Mouse (Mus musculus): ENCODE results near the gene Adgrg5.

Adgrg5 gene

DNA sequence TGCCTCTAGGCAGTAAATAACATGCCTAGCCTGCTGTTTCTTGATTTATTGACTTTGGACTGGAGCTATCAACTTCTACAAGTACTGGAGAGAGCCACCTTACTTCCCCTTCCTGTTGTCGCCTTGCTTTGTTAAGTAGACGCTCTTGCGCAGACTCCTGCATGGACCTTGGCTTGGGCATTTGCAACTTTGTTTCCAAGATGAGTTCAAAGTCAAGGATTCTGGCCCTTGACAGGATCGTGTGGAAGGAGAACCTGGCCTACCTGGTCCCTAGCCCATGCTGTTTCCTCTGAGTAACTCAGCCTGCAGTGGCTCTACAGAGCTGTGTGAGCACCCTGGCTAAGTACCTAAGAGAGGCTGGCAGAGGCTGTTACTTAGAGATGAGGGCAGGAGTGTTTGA lies 43.6 kb downstream of the Adgrg5 start:
- no peak for DNase-seq (ENCODE audit: extremely low read depth, low read depth)

DNA sequence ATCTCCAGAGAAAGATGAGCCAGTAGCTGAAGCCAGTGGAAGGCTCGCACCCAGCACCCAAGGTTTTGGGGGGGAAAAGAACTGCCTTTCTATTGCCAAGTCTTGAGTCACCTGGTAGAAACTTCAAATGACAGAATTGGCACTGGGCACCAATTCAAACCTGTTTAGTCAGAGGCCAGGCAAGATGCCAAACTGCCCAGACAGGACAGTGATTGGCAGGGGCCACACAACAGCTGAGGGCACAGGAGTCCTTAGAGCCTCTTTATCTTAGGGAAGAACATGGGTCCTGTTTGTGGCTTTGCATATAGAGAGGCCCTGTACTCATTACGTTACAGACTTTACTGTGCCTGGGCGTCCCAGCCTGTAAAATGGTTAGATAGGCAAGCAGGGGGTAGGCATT lies 44.1 kb downstream of the Adgrg5 start:
- no peak for DNase-seq (ENCODE audit: extremely low read depth, low read depth)

GRCm38 (mm10) chr8:94973270-94973669 lies 49.8 kb downstream of the Adgrg5 start:
- DNase-seq (ENCODE audit: extremely low read depth, low read depth) = no peak

- no peak for DNase-seq (ENCODE audit: extremely low read depth, low read depth)
These were observed 50.3 kb downstream of the Adgrg5 start for GRCm38 (mm10) chr8:94973786-94974185.

DNA sequence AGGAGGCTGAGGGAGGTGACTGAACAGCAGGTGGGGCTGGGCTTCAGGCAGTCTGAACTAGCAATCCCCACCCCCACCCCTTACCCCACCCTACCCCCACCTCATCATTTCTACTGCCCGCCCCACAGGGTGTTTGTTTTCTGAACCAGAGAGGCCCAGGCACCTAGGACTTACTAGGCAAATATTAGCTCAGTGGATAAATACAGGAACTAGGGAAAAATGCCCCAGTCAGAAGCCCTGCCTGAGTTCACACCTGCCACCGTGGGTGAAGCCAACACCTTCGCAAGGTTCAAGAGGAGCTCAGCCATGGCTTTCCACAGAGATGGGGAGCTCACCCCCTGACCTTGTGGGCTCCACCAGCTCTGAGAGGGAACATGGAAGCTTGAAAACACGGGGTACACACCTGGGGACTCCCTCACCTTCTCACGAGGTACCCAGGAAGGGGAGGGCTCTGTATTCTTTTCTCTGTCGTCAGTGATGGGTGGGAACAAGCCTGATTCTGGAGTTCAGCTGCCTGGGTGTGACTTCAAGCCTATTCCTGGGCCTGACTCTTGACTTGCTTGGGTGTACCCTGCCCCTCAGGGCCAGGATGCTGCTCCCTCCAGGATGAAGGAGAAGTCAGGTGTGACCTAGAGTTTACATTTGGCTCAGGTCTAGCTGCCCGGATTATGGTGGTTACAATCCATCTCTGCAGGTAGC lies 51.1 kb downstream of the Adgrg5 start, which contains the start of gene Adgrg1:
Adgrg1 (plus strand) TSS at position 285 of the 699 bp plus-strand sequence.
- no peak for DNase-seq (ENCODE audit: extremely low read depth, low read depth)

DNA sequence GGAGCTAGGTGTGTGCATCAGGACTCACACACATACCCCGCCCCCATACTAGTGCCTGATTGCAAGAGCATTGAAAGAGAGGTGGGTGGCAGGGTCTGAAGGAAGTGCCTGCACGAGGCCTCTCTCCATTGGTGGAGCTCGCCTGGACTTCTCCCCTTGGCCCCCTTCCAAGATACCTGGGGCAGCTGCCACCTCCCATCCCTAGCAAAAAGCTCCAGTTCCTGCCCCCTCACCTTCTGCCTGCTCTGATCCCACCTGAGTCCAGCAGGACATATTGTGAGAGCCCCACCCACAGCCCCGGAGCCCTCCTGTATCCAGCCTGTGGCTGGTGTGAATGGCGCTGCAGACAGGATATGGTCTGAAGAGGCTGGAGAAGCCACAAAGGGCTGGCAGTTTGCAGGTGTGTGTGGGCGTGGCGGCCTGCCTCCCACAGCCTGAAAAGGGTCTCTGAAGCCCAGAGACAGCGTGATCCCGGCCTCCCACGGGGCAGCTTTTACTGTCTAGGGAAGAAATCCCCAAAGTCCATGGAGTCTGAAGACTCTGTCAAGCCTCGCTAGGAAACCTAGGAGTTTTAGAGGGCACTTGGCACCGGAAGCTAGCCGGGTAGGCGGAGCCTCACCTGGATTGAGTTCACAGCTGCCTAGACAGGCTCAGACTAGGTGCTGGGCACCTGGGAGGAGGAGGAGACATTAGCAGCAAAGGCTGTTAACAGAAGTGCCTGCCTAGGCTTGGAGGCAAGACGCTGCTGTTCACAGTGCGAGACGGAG lies 53.3 kb downstream of the Adgrg5 start:
- DNase-seq (ENCODE audit: extremely low read depth, low read depth) = no peak

DNA sequence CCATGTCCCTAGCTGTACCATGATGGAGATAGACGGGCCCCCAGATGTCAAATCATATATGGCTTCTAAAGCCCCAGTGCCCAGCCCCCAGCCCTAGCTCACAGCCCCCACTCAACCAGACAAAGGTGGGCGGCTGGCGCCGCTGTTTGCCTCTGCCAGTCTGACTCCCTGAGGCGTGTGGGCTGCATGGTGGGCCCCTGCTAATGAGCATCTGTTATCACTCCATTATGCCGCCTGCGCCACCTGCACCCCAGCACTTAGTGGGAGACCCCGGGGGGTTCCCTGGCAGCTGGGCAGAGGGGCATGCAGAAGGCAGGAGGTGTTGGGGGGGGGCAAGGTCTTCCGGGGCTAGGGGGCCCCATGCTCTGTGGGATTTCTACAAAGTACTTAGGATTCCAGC lies 54.6 kb downstream of the Adgrg5 start:
- no peak for DNase-seq (ENCODE audit: extremely low read depth, low read depth)

GRCm38 (mm10) chr8:94978593-94979319 lies 55.3 kb downstream of the Adgrg5 start:
- no peak for DNase-seq (ENCODE audit: extremely low read depth, low read depth)

GRCm38 (mm10) chr8:94980176-94980575 lies 56.7 kb downstream of the Adgrg5 start:
- DNase-seq (ENCODE audit: extremely low read depth, low read depth) = no peak

- no peak for DNase-seq (ENCODE audit: extremely low read depth, low read depth)
These were observed 57.5 kb downstream of the Adgrg5 start for GRCm38 (mm10) chr8:94980976-94981375.

DNA sequence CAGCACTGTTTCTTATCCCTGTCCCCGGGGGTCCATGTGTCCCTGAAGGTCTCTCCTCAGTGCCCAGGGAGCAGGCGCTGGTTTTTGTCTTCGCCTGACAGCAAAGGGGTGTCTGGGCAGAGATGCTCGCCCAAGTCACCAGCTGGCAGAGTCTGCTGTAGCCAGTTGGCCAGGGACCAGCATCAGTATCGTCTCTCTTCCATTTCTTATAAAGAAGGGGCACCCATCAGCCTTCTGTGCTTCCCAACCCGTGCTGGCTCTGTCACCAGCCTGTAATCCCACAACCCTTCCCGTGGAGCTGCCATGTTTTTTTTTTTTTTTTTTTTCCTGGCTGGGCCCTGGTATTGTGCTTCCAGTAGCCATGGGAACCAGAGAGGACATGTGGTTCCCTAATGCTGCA lies 58.4 kb downstream of the Adgrg5 start:
- no peak for DNase-seq (ENCODE audit: extremely low read depth, low read depth)

- no peak for DNase-seq (ENCODE audit: extremely low read depth, low read depth)
These were observed 59.7 kb downstream of the Adgrg5 start for GRCm38 (mm10) chr8:94983146-94983545.

DNA sequence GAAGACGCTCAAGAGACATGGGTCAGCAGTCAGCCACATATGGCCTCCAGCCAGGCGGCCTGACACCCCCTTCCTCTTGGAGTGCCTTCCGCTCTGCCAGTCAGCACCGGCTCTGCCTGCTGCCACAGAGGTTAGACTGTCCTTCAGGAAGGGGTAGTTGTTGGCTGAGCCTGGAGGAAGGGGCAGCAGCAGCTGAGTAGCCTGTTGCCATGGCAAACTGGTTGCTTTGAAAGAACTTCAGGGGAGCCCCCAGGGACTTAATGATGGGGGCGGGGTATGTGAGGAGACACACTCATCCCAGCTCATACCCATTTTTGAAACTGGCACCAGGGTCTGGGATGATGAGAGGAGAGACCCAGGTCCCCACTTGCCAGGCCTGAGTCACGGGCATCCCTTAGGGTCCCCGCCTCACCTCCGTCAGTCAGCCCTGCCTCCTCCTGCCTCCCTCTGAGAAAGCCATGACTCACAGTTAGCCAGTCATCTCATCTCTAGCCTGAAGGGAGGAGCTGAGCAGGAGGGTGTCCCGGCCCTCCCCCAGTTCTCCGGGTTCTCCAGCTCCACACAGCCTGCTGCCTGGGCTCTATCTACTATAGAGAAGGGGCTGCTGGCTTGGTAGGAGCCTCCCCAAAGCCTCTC lies 60.5 kb downstream of the Adgrg5 start:
- DNase-seq (ENCODE audit: extremely low read depth, low read depth) = no peak

DNA sequence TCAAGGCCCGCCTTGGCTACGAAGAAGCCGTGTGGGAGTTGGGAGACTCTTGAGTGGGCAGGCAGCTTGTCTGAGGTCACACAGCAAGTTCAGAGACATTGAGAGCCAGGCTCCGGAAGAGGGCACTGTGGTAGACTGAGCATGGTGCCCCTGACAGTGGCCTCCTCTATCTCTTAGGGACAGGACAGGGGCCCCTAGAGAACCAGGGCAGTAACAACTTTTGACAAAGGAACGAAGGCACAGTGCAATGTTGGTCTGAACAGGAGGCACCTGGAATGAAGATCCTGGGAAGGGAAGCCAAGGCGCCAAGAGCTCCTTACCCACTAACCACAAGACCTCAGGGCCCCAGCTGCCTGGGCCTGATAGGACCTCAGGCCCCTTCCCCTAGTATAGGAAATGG lies 61.5 kb downstream of the Adgrg5 start:
- no peak for DNase-seq (ENCODE audit: extremely low read depth, low read depth)

DNA sequence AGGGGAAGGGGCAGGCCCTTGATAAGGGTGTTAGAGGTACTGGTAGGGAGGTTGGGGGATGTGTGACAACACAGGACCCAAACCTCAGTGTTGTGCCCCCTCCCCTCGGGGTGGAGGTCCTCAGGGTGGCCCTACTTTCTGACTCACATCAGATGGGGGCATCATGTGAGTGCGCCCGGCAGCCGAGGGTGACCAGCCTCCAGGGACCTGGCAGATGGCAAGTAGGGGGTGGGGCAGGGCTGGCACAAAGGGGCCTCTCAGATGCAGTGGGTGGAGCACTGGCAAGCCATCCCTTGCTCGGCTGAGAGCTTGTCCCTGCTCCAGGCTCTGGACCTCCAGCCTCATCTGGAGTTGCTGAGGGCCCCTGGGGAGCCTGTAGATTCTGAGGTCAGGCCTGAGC lies 63.2 kb downstream of the Adgrg5 start:
- DNase-seq (ENCODE audit: extremely low read depth, low read depth) = no peak

DNA sequence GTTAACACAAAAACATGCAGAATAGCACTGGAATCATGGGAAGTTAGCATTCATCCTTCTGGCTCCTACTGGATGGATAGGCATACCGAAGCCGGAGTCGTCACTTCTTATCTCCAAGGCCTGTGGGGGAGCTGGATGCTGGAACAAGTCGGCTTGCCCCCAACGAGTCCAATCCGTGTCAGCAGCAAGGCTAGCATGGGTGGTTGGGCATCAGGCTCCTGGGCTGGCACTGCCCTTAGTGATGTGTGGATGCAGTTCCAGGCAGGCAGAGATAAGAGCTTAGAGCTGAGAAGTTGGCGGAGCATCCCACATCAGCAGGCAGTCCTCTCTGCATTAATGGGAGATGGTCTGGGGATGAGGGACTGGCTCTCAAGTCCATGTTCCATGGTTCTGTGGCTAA lies 64.1 kb downstream of the Adgrg5 start:
- no peak for DNase-seq (ENCODE audit: extremely low read depth, low read depth)

- DNase-seq (ENCODE audit: extremely low read depth, low read depth) = no peak
These were observed 65.1 kb downstream of the Adgrg5 start for GRCm38 (mm10) chr8:94988619-94989018.

DNA sequence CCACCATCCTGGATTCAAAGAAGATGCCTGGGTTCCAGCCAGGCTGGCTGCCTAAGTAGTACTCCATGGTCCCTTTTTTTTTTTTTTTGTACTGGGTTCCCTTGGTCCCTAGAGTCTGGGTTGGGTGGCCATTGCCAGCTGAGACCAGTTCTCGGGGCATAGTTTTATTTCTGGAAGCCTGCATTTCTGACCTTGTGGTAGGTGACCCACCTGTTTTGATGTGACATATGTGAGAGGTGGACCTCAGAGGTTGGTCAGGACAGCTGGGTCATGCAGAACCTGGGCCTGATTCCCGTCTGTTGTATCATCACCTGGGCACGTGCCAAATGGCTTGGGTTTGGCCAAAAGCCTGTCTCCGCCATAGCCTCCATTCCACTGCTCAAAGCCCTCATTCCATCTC lies 66.2 kb downstream of the Adgrg5 start:
- no peak for DNase-seq (ENCODE audit: extremely low read depth, low read depth)

GRCm38 (mm10) chr8:94990598-94991453 lies 67.3 kb downstream of the Adgrg5 start:
- DNase-seq (ENCODE audit: extremely low read depth, low read depth) = no peak

- DNase-seq (ENCODE audit: extremely low read depth, low read depth) = no peak
These were observed 68.0 kb downstream of the Adgrg5 start for GRCm38 (mm10) chr8:94991454-94991994.

DNA sequence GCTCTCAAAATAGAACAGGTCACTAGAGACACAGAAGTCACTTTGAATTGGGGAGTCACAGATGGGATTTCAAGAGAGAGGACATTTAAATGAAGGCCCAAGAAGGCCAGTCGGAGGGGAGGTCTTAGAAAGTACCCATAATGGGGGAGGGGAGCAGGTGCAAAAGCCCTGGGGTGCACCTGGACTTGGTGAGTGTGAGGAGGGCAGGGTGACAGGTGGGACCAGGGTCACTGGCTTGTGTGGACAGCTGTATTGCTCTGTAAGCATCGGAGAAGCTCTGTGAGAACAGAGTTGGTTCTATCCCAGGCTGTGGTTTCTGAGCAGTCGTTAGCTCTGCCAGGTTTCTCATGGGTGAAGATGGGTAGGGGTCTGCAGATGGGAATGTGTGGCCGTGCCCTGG lies 68.5 kb downstream of the Adgrg5 start:
- no peak for DNase-seq (ENCODE audit: extremely low read depth, low read depth)

Data from MEL-GATA-1-ER (cell line).